Mouse (Mus musculus): ENCODE data around the gene Acod1. TPM values are rescaled to one million over a fixed set of nuclear protein-coding genes. Genes with fewer than 3 reads are reported as not detected.

Acod1 gene
- polyA plus RNA-seq, 1 experiment from 2014 or later, result 0.10 TPM

DNA sequence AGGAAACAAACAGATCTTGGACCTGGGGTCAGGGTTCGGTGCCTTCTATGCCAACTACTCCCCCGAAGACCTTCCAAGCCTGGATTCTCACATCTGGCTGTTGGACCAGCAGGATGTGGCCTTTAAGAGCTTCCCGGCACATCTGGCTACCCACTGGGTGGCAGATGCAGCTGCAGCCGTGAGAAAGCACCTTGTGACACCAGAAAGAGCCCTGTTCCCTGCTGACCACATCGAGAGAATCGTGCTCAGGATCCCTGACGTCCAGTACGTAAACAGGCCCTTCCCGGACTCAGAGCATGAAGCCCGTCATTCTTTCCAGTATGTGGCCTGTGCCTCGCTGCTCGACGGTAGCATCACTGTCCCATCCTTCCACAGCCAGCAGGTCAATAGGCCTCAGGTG, 8.0 kb downstream of the Acod1 start:
- no peak overlapping the region for H3K27ac ChIP-seq
- H3K4me3 ChIP-seq, result no peak overlapping the region
- H3K4me2 ChIP-seq, result no peak overlapping the region
- H3K4me1 ChIP-seq, result peaks cover 4% of the 10 kb centered on the region; the same call in 1 of the 2 replicates
- H3K9me3 ChIP-seq (replicated peaks), result no peaks in the 10 kb centered on the region
- H3K36me3 ChIP-seq, result no peaks in the 10 kb centered on the region
- no peaks in the 10 kb centered on the region for H3K27me3 ChIP-seq (replicated peaks)
- H3K9ac ChIP-seq, result no peak overlapping the region
- WGBS (ENCODE audit: insufficient replicate concordance), result 80% methylated on average over 13 of the region's 13 CpGs
- no peak for ATAC-seq

DNA sequence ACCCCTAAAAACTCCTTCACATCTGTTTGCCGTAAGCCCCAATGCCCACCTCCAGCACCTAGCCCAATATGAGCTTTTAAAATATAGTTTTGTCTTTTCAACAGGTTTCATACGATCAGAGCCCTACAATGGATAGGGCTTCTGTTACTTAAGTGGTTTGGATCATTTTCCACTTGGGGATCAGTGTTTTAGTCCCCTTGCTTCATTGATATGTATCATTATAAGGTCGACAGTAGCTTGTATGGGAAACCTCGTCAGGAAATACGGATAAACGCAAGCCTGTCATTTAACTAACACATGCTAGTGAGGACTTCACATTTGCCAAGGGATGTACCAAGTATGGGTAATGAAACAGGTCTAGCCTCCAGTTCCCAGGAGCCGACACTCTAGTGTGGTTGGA, 9.8 kb downstream of the Acod1 start:
- Histone ChIP-seq H3K4me2 (no peak overlapping the region), H3K36me3 (no peaks in the 10 kb centered on the region), H3K4me1 (no peaks in the 10 kb centered on the region), H3K4me3 (no peak overlapping the region), H3K9me3 (replicated peaks) (no peaks in the 10 kb centered on the region), H3K9ac (no peak overlapping the region), H3K27ac (no peak overlapping the region), H3K27me3 (replicated peaks) (no peaks in the 10 kb centered on the region)
- WGBS (ENCODE audit: insufficient replicate concordance), result 79% methylated on average over 7 of the region's 7 CpGs
- no peak for ATAC-seq

DNA sequence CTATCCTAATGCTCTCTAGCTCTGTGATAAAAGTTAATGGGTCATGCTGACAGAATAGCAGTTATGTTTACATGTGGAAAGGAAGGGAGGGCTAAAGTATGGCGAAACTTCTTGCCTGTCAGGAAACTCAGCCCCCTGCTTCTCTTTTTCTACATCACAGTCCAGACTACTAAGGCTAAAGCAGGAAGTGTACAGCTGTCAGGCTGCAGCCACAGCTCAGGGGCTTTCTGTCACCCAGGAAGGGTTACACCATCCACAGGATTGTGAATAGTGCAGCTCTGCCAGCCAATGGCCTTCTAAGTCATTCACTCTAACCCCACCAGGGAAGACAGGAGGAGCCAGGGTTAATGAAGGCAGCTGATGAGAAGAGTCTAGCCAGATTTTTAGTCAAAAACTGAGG, 12.2 kb downstream of the Acod1 start:
- 18% methylated on average over 1 of the region's 1 CpGs for WGBS (ENCODE audit: insufficient replicate concordance)
- H3K4me2 ChIP-seq, result no peak overlapping the region
- H3K4me3 ChIP-seq, result no peak overlapping the region
- ATAC-seq, result peak; percentile 37; the same call in 1 of the 2 replicates
- no peaks in the 10 kb centered on the region for H3K27me3 ChIP-seq (replicated peaks)
- no peaks in the 10 kb centered on the region for H3K36me3 ChIP-seq
- H3K27ac ChIP-seq, result no peak overlapping the region
- H3K9me3 ChIP-seq (replicated peaks), result no peaks in the 10 kb centered on the region
- no peak overlapping the region for H3K9ac ChIP-seq
- no peaks in the 10 kb centered on the region for H3K4me1 ChIP-seq

DNA sequence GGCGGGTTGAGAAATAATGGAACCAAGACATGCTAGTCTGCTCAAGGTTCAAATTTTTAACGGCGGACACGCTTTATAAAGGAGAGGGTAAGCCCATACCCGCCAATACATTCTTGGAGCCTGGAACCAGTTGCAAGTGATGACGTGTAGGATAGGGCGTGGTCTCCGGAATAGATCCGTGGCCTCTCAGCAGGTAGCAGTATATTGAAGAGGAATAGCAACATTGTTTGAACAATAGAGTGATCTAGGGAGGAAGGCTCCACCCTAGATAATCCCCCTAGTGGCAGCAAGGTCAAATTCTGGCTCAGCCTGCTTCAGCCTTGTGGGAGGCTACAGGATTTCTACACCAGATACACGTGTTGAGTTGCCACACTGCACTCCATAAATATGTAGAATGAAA, 12.7 kb downstream of the Acod1 start:
- Histone ChIP-seq H3K27ac (no peak overlapping the region), H3K36me3 (no peaks in the 10 kb centered on the region), H3K9me3 (replicated peaks) (no peaks in the 10 kb centered on the region), H3K4me3 (no peak overlapping the region), H3K27me3 (replicated peaks) (no peaks in the 10 kb centered on the region), H3K4me2 (no peak overlapping the region), H3K4me1 (no peaks in the 10 kb centered on the region), H3K9ac (no peak overlapping the region)
- no peak for ATAC-seq
- 60% methylated on average over 10 of the region's 10 CpGs for WGBS (ENCODE audit: insufficient replicate concordance)

DNA sequence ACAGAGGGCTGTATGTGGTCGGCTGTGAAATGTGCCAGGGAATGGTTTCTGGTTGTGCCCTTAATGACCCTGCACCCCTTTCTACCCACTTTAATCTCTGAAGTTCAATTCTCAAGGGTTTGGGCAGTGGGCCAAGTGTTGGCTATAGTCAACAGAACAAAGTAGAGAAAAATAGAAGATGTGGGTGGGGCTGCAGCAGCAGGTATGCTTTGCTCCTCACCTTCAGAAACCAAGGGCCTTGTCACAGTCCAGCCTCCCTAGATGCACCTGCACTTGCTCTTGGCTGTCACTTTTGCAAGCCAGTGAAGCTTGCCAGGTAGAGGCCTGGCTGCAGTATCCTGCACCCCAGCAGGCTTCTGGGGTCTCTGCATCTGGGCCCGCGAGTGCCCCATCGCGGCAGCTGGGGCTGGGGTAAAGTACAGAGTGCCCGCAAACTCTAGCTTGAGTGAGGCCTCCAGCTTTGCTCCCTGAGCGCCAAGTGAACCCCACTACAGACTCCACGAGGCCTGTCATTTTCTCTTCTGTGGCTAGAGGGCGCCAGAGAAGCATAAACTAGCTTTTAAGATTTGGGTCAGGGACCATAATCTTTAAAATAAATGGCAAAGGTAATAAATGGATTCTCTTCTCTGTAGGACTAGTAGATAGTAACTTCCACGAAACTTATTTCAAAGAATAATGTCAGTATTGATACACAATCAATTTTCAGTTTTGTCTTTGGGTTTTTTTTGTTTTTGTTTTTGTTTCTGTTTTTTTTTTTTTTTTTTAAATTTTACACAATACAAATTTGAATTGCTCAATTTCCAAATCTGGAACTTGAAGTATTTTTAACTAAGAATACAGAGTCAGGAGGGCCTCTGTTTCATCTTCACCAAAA, 18.8 kb downstream of the Acod1 start:
- H3K9ac ChIP-seq, result no peak overlapping the region
- no peak for ATAC-seq
- 13% methylated on average over 10 of the region's 10 CpGs for WGBS (ENCODE audit: insufficient replicate concordance)
- no peak overlapping the region for H3K27ac ChIP-seq
- H3K4me2 ChIP-seq, result peak overlapping the region; percentile 28; the same call in 1 of the 2 replicates
- no peaks in the 10 kb centered on the region for H3K9me3 ChIP-seq (replicated peaks)
- peaks cover 13% of the 10 kb centered on the region for H3K4me1 ChIP-seq
- no peak overlapping the region for H3K4me3 ChIP-seq
- no peaks in the 10 kb centered on the region for H3K36me3 ChIP-seq
- H3K27me3 ChIP-seq (replicated peaks), result no peaks in the 10 kb centered on the region

DNA sequence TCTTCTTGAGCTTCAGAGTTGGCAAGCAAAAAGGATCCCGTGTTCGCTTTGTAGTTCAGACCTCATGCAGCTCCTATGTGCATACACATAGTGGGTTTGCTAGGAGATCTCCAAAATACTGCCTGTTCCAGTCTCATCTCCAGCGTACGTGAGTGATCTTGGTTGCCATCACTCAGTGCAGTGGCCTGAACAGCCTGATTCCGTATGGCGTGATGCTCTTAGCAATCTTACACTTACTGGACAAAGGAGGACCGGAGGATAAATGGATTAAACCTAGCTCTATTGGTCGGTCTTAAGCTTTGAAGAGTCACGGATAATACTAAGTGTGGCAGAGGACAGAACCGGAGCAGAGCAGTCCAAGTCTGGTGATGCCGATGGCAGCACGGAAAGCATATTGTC, 22.7 kb downstream of the Acod1 start:
- ATAC-seq, result no peak; the same call in 1 of the 2 replicates
- peak overlapping the region; percentile 75 for H3K4me3 ChIP-seq
- H3K4me1 ChIP-seq, result peaks cover 24% of the 10 kb centered on the region
- H3K27me3 ChIP-seq (replicated peaks), result no peaks in the 10 kb centered on the region
- WGBS (ENCODE audit: insufficient replicate concordance), result 27% methylated on average over 12 of the region's 12 CpGs
- no peaks in the 10 kb centered on the region for H3K9me3 ChIP-seq (replicated peaks)
- H3K9ac ChIP-seq, result peak overlapping the region; percentile 82
- peaks cover 28% of the 10 kb centered on the region for H3K36me3 ChIP-seq
- H3K4me2 ChIP-seq, result peak overlapping the region; percentile 94
- H3K27ac ChIP-seq, result peak overlapping the region; percentile 97

DNA sequence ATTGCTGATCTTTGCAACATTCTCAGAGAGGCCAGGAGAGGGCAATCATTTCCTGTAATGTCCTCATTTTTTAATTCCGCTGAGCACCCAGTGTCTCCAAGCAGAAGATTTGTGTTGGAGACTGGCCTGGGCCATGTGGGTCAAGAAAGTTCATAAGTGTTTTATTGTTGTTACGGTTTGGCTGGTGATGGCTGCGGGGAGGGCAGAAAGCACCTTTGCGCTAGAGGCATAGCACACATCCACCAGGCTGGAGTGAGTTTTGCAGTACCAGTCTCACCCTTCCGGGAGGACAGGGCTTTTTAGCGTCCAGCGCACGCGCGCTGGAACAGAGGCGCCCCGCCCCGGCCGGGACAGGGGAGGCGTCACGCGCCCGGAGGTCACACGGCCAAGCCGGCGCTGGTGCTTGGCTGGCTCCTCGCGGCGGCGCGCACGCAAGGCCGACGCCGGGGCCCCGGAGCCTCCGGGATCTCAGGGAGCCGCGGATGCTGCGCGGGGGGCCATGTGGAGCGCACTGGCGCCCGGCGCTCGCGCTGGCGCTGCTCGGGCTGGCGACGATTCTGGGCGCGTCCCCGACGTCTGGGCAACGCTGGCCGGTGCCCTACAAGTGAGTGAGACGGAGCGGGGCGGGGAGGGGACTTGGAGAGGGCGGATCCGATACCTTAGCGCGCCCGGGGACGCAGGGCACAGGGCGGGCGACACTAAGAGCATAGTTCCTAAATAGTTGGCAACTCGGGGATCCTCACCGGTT, 23.3 kb downstream of the Acod1 start, which contains the start of gene Cln5:
Gene Cln5, plus strand, starts transcription at position 353 of the 748 bp plus-strand sequence.
- Histone ChIP-seq H3K4me1 (peaks cover 27% of the 10 kb centered on the region), H3K4me2 (peak within 1 kb of the TSS; percentile 94), H3K9me3 (replicated peaks) (no peaks in the 10 kb centered on the region), H3K27me3 (replicated peaks) (no peaks in the 10 kb centered on the region), H3K27ac (peak within 1 kb of the TSS; percentile 97), H3K4me3 (peak within 1 kb of the TSS; percentile 75), H3K9ac (peak within 1 kb of the TSS; percentile 82), H3K36me3 (peaks cover 33% of the 10 kb centered on the region)
- WGBS (ENCODE audit: insufficient replicate concordance), result under 1% methylated on average over 65 of the region's 65 CpGs
- peak; percentile 97 for ATAC-seq

DNA sequence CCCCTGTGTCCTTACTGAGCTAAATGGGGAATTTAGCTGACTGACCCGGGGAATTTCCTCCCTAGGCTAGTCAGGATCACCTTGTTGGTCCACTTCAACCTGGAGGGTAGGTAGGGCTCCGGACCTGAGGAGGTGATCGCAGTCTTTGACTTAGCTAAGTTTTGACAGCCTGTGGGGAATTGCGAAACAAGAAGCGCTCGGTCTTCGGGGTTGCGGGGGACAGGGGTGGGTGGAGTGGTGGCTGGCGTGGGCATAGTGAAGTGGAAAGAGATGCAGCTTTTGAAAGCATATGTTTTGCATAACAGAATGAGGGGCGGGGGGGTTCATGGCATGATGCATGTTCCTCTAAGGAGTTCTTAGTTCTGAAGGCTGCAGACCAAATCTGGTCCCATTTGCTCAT, 24.0 kb downstream of the Acod1 start:
- peak overlapping the region; percentile 75 for H3K4me3 ChIP-seq
- no peak for ATAC-seq
- peaks cover 41% of the 10 kb centered on the region for H3K36me3 ChIP-seq
- peak overlapping the region; percentile 94 for H3K4me2 ChIP-seq
- H3K27me3 ChIP-seq (replicated peaks), result no peaks in the 10 kb centered on the region
- peaks cover 28% of the 10 kb centered on the region for H3K4me1 ChIP-seq
- H3K27ac ChIP-seq, result peak overlapping the region; percentile 97
- no peaks in the 10 kb centered on the region for H3K9me3 ChIP-seq (replicated peaks)
- peak overlapping the region; percentile 82 for H3K9ac ChIP-seq
- WGBS (ENCODE audit: insufficient replicate concordance), result 2% methylated on average over 10 of the region's 10 CpGs

DNA sequence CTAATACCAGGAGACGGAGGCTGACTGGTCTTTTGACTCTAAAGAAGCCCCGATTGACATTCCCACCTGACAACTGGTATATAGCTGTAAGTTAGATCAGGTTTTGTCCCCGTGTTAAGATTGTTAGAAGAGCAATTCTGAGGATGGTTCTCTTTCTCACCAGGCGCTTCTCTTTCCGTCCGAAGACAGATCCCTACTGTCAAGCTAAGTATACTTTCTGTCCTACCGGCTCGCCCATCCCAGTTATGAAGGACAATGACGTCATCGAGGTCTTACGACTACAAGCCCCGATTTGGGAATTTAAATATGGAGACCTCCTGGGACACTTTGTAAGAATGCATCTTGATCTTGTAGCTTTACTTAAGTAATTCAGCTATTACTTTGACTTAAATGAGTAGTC, 24.7 kb downstream of the Acod1 start:
- Histone ChIP-seq H3K27ac (no peak overlapping the region), H3K9ac (peak overlapping the region; percentile 82; the same call in 1 of the 2 replicates), H3K36me3 (peaks cover 48% of the 10 kb centered on the region), H3K4me1 (peaks cover 28% of the 10 kb centered on the region), H3K4me2 (peak overlapping the region; percentile 94), H3K27me3 (replicated peaks) (no peaks in the 10 kb centered on the region), H3K4me3 (peak overlapping the region; percentile 75), H3K9me3 (replicated peaks) (no peaks in the 10 kb centered on the region)
- 87% methylated on average over 12 of the region's 12 CpGs for WGBS (ENCODE audit: insufficient replicate concordance)
- no peak for ATAC-seq

DNA sequence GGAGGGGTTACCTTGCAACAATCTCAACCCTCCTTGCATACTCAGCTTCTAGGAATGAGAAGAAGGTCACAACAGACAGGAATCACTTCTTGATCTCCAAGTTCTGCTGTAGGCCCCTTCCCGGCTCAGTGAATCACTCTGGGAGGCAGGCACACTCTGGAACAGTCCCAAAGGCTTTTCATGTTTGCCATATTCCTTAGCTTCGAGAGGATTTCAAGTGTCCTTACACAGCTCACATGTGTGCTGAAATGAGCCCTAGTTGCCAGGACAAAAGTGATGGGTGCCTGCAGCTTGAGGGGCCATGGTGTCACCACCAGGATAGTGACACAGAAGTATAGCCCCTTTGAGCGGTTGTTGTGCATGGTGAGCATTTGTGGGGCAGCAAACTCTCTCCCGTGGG, 26.0 kb downstream of the Acod1 start:
- no peak for ATAC-seq
- Histone ChIP-seq H3K4me1 (peaks cover 33% of the 10 kb centered on the region), H3K27ac (no peak overlapping the region), H3K4me3 (no peak overlapping the region), H3K4me2 (no peak overlapping the region), H3K9ac (no peak overlapping the region), H3K27me3 (replicated peaks) (no peaks in the 10 kb centered on the region), H3K36me3 (peaks cover 60% of the 10 kb centered on the region), H3K9me3 (replicated peaks) (no peaks in the 10 kb centered on the region)
- WGBS (ENCODE audit: insufficient replicate concordance), result 83% methylated on average over 4 of the region's 4 CpGs

DNA sequence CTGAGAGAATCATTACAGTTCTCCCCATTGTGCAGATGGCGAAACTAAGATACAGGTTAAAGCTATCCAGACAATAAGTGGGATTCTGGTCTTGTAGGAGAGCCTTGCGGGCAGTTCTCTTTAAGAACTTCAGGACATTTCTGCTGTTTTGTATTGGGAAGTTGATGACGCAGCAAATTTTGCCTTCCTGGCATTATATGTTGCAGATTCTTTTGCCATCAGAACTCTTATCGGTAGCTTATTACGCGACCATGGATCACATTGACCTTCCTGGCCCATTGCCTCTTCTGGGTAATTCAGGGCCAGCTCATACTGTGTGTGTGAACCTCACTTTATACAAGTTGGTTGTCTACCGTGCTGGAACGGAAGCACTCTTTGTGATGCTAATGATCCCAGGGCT, 27.0 kb downstream of the Acod1 start:
- 90% methylated on average over 8 of the region's 8 CpGs for WGBS (ENCODE audit: insufficient replicate concordance)
- no peak overlapping the region for H3K4me2 ChIP-seq
- no peak overlapping the region for H3K9ac ChIP-seq
- H3K27ac ChIP-seq, result no peak overlapping the region
- peaks cover 33% of the 10 kb centered on the region for H3K4me1 ChIP-seq
- ATAC-seq, result no peak
- H3K9me3 ChIP-seq (replicated peaks), result no peaks in the 10 kb centered on the region
- H3K27me3 ChIP-seq (replicated peaks), result no peaks in the 10 kb centered on the region
- peaks cover 71% of the 10 kb centered on the region for H3K36me3 ChIP-seq
- no peak overlapping the region for H3K4me3 ChIP-seq

DNA sequence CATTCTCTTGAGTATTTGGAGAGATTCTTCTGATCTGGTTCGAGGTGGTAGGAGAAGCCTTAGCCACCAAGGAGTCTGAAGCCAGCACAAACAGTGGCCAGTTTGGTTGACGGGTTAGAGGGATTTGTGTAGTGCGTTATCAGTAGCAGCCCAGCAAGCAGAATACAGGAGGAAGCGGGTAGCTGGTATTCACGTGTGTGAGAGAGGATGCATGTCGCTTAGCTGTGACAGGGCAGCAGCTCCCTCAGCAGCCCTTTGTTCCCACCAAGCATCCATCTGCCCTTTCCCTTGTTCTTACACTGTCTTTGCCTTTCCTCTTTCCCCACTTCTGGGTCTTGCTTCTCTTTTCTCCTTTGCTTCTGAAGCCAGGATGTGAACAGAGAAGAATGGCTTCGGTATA, 28.4 kb downstream of the Acod1 start:
- no peak overlapping the region for H3K4me3 ChIP-seq
- peaks cover 82% of the 10 kb centered on the region for H3K36me3 ChIP-seq
- no peak overlapping the region for H3K9ac ChIP-seq
- no peak overlapping the region for H3K4me2 ChIP-seq
- WGBS (ENCODE audit: insufficient replicate concordance), result 47% methylated on average over 7 of the region's 7 CpGs
- ATAC-seq, result no peak
- peaks cover 24% of the 10 kb centered on the region for H3K4me1 ChIP-seq
- H3K27ac ChIP-seq, result no peak overlapping the region
- H3K27me3 ChIP-seq (replicated peaks), result no peaks in the 10 kb centered on the region
- no peaks in the 10 kb centered on the region for H3K9me3 ChIP-seq (replicated peaks)
